Mouse (Mus musculus): ENCODE results near the gene Mageb3. TPM values are rescaled to one million over a fixed set of nuclear protein-coding genes. Genes with fewer than 3 reads are reported as not detected.
A peak's percentile ranks its signal among the peaks of the same experiment; 100 is the strongest.
"Not testable (repeated sequence)": the region's sequence is repeated elsewhere in the genome, so short reads cannot be mapped to it uniquely, and the experiment has no call there.

Mageb3 gene
- total RNA-seq (2021) = not detected
- long read RNA-seq, experiment 1 = 0 reads
- long read RNA-seq, experiment 2 = 0 reads

DNA sequence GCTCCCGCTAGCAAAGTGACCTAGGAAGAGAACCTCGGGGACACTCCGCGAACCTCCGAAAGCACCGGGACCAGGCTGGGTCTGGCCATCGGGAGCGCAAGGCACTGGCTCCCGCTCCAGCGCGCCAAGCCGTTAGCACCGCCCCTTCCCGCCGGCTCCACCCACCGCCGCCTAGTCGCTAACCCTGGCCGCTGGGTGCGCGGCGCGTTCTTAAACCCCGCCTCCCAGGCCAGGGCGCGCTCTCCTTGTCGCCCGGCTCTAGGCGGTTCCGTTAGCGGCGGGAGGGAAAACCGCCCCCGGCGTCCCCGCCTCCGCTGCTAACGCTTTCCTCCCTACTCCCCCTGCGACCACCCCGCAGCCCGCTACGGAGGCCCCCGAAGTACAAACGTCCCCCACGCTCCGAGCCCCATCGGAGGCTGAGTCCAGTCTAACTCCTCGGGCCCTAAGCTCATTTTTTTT lies at the start of gene Mageb3, which contains the start of gene Ctdspl2:
TSS of gene Mageb3 (minus strand) at position 328 of the 459 bp plus-strand sequence.
TSS of gene Ctdspl2 (plus strand) at position 237 of the 459 bp plus-strand sequence.
- DNase-seq = peak; percentile 95 to 96
- intact Hi-C loops (cut with DNase I) = no loop called here

DNA sequence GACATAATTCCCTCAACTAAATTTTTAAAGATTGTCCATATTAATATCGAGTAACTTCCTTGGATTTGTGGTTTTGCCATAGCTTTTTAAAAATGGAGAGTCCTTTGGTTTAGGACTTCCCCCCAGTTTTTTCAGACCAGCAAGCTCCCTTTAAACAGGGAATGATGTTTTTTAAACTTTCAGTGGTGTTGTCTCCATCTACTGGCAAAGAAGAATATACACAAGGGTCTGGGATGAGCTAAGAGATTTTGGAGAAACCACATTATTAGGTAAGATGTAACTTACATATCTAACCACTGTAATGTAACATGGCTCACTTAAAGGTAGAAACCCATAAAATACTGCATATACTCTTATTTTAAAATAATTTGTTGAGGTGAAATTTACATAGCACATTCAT lies 39.8 kb upstream of the Mageb3 start:
- no peak for DNase-seq
- intact Hi-C loops (cut with DNase I) = no loop called here

DNA sequence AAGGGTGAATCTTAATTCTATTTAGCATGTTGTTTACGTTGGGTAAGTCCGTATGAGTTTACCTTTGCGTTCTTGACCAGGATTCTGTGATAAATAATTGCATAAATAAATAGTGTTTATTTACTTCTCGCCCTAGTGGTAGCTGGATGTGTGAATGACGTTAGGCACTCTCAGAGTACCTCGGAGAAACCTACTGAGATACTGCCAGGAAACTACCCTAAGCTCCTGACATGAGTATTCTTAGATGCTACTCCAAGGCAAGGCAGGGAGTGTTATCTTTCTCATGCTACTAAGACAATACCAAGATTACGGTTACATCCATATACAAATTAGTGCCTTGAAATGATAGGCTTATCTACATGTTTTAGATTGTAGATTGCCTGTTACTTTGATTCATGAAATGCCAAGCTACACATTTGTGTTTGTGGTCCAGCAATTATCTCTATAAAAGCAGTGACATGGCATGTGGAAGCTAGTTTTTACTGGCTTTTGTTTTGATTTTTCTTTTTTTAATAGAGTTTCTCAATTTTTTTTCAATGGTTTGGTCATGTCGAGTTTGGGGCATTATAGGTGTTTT lies 1.4 kb upstream of the Mageb3 start:
- DNase-seq = no peak
- intact Hi-C loops (cut with DNase I) = no loop called here

DNA sequence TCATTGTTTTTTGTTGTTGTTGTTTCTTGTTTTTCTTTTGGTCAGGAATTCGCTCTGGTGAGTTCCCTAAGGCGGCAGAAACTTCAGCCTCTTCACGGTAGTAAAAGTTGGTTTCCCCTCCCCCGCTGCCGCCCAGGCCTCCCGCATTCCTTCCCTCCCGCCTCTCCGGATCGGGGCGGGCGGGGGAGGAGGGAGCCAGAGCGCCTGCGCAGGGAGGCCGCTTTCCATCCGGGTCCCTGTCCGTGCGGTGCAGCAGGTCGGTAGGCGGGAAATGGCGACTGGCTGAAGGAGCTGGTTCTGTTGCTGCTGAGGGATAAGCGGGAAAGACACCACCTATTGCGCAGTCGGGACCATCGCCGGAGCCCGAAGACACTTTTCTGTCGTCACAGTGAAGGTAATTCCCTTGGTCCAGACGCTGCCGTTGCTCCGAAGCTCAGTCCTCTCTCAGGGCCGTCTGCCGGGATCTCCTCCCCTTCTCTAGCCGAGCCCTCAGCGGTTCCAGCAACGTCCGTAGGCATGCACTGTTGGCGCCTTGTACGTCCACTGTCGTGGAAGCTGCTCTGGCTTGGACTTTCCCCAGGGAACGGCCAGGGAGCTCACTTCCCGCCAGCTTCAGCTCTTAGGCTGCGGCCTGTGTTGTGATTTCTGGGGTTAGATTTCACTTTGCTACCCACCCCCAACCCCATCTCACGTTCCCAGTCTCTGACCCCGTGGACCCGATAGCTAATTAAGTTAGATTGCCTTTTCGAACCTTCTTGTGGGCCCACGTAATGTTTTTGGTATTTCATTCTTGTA lies 529 bp upstream of the Mageb3 start:
- DNase-seq = peak; percentile 91 to 93
- intact Hi-C loops (cut with DNase I) = no loop called here

DNA sequence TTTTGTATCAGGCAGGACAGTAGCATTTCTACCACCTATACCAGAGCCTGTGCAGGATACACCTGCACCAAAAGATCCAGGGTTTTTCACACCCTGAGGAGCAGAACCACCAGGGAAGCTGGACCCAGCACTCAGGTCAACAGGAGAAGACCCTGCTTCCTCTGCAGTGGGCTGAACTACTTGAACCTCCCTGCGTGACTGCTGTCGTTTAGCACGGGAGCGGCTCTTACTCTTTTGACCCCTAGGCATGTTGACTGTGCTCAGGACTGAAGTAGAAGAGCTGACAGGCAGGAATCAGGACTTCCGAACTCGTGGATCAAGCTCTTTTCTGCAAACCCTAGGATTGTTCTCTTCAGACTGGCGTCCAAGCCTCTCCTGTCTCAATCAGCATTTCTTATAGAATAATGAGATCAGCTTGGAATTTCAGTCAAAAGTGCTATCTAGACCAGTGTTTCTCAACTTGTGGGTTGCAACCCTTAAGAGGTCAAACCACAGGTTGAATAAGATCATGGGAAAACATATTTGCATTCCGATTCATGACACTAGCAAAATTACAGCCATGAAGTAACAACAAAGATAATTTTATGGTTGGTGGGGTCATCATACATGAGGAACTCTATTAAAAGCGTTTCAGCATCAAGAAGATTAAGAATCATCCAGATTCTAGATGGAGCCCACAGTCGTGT lies 778 bp downstream of the Mageb3 start:
- no peak for DNase-seq
- intact Hi-C loops (cut with DNase I) = no loop called here

DNA sequence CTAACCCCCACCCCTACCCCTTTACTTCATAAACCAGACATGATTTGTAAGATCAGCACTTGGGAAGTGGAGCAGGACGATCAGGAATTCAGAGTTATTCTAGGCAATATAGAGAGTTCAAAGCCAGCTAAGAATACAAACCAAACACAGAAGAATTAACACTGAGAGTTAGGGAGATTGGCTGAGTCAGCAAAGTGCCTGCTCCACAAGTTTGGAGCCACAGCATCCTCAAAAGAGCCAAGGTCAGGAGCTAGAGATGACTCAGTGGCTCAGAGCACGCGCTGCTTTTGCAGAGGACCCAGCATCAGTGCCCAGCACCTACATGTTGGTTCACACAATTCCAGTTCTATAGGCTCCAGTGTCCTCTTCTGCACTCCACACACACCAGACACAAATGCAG lies 12.5 kb downstream of the Mageb3 start:
- intact Hi-C loops (cut with DNase I) = no loop called here
- DNase-seq = no peak

DNA sequence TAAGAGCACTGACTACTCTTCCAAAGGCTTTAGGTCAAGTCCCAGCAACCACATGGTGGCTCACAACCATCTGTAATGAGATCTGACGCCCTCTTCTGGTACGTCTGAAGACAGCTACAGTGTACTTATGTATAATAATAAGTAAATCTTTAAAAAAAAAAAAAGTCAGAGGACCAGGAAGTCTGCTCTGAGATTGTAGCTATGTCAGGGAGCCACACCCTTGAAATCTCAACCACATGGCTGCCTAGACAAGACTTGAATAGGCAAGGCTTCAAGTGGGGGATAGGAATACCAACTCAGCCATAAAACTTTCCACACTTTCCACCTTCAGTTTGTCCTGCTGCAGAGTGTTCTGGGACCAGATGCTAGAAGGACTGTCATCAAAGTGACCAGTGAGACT lies 18.3 kb downstream of the Mageb3 start:
- intact Hi-C loops (cut with DNase I); DNase-seq: not testable (repeated sequence)

DNA sequence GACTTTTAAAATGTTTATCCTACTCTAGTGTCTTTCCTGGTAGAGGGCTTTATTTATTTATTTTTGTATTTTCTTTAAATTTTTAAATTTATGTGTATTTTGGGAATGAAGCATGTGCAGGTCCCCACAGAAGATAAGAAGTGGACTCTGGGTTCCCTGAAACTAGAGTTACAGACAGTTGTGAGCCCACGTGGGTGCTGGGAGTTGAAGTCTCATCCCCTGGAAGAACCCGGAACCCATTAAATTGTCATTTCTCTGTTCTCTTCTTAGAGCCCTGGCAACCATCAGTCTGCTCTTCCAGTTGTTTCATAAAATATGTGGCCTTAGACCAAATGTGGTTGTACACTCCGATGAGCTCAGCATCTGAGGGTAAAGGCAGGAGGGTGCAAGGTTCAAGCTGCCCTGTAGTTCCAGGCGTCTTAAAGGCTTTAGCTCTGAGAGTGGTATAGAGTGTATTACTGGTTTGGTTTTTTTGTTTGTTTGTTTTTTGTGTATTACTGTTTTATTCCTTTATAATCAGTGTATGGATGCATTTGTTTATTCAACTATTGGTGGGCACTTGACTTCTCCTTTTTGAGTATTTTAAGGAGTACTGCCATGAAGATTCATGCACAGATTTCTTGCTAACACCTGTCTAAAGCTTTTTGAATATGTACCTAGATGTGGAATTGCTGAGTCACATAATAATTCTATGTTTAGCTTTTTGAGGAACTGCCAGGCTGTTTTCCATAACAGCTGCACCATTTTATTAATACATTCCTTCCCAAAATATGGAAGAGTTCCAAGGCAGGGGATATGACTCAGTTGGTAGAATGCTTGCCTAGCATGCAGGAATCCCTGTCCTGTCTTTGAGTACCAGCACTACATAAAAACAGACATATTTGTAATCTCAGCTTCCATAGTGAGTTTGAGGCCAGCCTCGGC lies 39.6 kb downstream of the Mageb3 start:
- intact Hi-C loops (cut with DNase I) = no loop called here
- no peak for DNase-seq

DNA sequence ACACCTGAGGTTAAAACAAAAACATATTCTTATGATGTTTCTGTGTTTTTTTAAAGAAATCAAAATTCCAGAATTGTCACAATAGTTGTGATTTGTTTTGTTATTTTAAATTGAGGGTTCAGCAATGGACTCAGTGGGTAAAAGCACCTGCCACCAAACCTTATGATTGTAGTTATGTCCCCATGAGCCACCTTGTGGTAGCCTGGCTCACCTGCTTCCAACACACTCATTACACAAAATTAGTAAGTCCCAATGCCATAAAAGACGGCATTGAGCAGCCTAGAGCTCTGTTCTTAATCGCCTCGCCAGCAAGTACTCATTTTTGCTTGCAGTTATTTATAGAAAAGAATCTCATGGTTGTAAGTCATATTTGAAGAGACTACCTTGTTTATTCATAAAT lies 45.9 kb downstream of the Mageb3 start:
- intact Hi-C loops (cut with DNase I) = no loop called here

More for the DNA sequence above, 45.9 kb downstream of the Mageb3 start:
- DNase-seq = no peak

Other genes starting within 250 kb of the Mageb3 start
- gene Frmd5, start 149.0 kb downstream of the Mageb3 start, total RNA-seq (2021) = not detected
- 10 to 100 TPM; 10.1 to 11.5 TPM for gene Casc4, start 89.1 kb downstream of the Mageb3 start, total RNA-seq (2021)
- gene Ctdspl2, start 91 bp downstream of the Mageb3 start, total RNA-seq (2021) = 1 to 10 TPM; 5.3 to 7.5 TPM
- 10 to 100 TPM; 25.8 to 32.1 TPM for gene Eif3j1, start 72.5 kb upstream of the Mageb3 start, total RNA-seq (2021)
- gene Spg11, start 162.3 kb upstream of the Mageb3 start, total RNA-seq (2021) = 1 to 10 TPM; 4.1 to 4.8 TPM
- gene B2m, start 191.6 kb upstream of the Mageb3 start, total RNA-seq (2021) = 10 to 100 TPM; 61.2 to 75.7 TPM
- gene Trim69, start 204.6 kb upstream of the Mageb3 start, total RNA-seq (2021) = not detected
- gene Patl2, start 230.1 kb upstream of the Mageb3 start, total RNA-seq (2021) = not detected
- gene Terb2, start 230.2 kb upstream of the Mageb3 start, total RNA-seq (2021) = not detected